Mouse (Mus musculus): ENCODE measurements around the gene Ift46.

- TF ChIP-seq POLR2A (IDR thresholded peaks at IDR 0.05; ENCODE audit: low read depth, low read length) (no peak), CTCF (IDR thresholded peaks at IDR 0.05; ENCODE audit: borderline replicate concordance, insufficient read depth, low read length) (no peak)
Observed at GRCm38 (mm10) chr9:44814179-44814578, 46.5 kb downstream of the Ift46 start.

Data from embryonic fibroblast, embryonic 13.5 days (primary cell).